Mouse (Mus musculus): ENCODE results near the gene Aff1. TPM values are rescaled to one million over a fixed set of nuclear protein-coding genes. Genes with fewer than 3 reads are reported as not detected.

The Aff1 gene
- polyA plus RNA-seq, 1 experiment from 2014 or later: 13.5 TPM

GRCm38 (mm10) chr5:103846154-103846551 lies 154.0 kb downstream of the Aff1 start:
- H3K27me3 ChIP-seq (ENCODE audit: control insufficient read depth, insufficient read depth, low read length): no peaks in the 10 kb centered on the region
- H3K36me3 ChIP-seq (ENCODE audit: control insufficient read depth, insufficient read depth): peaks cover 47% of the 10 kb centered on the region
- 83% methylated on average over 10 of the region's 10 CpGs for WGBS
- H3K27ac ChIP-seq (ENCODE audit: low read length): no peak overlapping the region
- no peak overlapping the region for H3K4me3 ChIP-seq (ENCODE audit: low read length)
- ATAC-seq (replicated peaks; ENCODE audit: extremely low read depth, insufficient read depth, low FRiP score): no peak
- no peaks in the 10 kb centered on the region for H3K9me3 ChIP-seq (replicated peaks; ENCODE audit: control insufficient read depth, low read length)
- H3K4me1 ChIP-seq (ENCODE audit: control insufficient read depth, insufficient read depth, low read length): no peaks in the 10 kb centered on the region
- H3K9ac ChIP-seq (ENCODE audit: low read length): no peak overlapping the region
- no peak overlapping the region for H3K4me2 ChIP-seq (ENCODE audit: low read depth, low read length)

DNA sequence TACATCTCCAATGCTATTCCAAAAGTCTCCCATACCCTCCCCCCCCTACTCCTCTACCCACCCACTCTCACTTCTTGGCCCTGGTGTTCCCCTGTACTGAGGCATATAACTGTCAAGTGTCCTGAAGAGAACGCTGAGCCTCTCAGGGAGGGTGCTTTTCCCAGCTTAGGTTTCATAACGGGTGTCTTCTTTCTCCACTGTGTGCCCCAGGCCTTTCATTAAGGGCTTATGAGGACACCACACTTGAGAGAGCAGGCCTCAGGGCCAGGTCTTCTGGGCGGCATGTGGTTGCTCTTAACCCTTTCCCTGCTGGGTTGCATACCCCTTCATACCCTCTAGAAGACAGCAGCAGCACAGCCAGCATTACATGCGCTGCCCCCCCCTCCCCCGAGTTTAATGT lies 154.4 kb downstream of the Aff1 start:
- Histone ChIP-seq H3K27me3 (ENCODE audit: control insufficient read depth, insufficient read depth, low read length) (no peaks in the 10 kb centered on the region), H3K9ac (ENCODE audit: low read length) (no peak overlapping the region), H3K9me3 (replicated peaks; ENCODE audit: control insufficient read depth, low read length) (no peaks in the 10 kb centered on the region), H3K4me3 (ENCODE audit: low read length) (no peak overlapping the region), H3K4me2 (ENCODE audit: low read depth, low read length) (no peak overlapping the region), H3K36me3 (ENCODE audit: control insufficient read depth, insufficient read depth) (peaks cover 49% of the 10 kb centered on the region), H3K4me1 (ENCODE audit: control insufficient read depth, insufficient read depth, low read length) (no peaks in the 10 kb centered on the region), H3K27ac (ENCODE audit: low read length) (no peak overlapping the region)
- ATAC-seq (replicated peaks; ENCODE audit: extremely low read depth, insufficient read depth, low FRiP score): no peak
- 63% methylated on average over 5 of the region's 5 CpGs for WGBS

DNA sequence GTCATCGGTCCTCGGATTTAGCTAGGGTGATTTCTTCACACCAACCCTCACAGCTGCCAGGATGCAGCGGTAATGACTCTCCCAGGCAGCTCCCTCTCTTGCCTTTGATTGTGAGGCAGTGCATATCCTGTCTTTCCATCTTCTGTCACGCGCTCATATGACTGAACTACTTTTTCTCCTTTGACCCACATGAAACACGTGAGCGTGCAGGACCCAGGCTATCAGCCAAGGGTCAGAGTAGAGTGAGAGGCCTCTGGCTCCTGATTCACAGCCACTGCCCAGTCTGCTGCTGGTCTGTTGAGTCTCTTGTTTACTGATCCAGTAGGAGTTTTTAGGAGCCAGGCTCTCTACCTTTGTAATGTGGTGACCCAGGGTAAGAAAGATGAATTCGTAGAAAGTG lies 156.4 kb downstream of the Aff1 start:
- H3K4me2 ChIP-seq (ENCODE audit: low read depth, low read length): no peak overlapping the region
- no peak overlapping the region for H3K9ac ChIP-seq (ENCODE audit: low read length)
- H3K9me3 ChIP-seq (replicated peaks; ENCODE audit: control insufficient read depth, low read length): no peaks in the 10 kb centered on the region
- no peak overlapping the region for H3K4me3 ChIP-seq (ENCODE audit: low read length)
- H3K36me3 ChIP-seq (ENCODE audit: control insufficient read depth, insufficient read depth): peaks cover 52% of the 10 kb centered on the region
- no peak overlapping the region for H3K27ac ChIP-seq (ENCODE audit: low read length)
- no peaks in the 10 kb centered on the region for H3K27me3 ChIP-seq (ENCODE audit: control insufficient read depth, insufficient read depth, low read length)
- no peaks in the 10 kb centered on the region for H3K4me1 ChIP-seq (ENCODE audit: control insufficient read depth, insufficient read depth, low read length)
- no peak for ATAC-seq (replicated peaks; ENCODE audit: extremely low read depth, insufficient read depth, low FRiP score)
- 76% methylated on average over 8 of the region's 8 CpGs for WGBS

DNA sequence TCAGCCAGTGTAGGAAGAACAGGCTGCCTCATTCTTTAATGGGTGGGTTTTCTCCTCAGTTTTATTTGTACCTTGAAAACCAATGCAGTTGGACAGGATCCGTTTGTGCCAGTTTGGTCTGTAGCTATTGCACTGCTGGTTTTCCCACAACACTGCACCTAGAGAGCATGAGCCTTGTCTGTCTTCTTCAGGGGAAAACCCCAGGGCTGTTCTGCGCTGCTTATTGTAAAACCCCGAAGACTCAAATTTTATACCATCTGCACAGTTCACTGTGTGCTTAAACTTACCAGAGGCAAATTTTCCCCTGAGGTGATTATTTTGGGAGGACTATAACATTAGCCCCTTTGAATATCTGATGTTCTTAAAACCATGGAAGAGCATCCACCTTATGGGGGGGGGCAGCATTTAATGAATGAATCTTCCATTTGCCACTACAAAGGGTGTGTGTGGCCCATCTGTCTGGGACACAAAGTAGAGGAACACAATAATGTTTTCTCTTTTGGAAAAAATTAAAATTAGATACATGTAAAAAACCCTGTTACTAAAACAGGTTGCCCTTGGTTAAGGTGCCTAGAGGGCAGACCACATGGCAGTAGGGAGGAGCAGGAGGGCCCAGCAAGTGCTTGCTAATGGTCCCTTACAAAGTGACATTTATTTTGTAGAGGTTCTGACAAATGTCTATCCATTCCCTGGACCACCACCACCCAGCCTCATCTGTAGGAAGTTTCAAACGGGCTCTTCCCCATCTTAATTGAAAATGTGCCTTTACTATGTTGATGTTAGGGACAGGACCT lies 160.8 kb downstream of the Aff1 start:
- Histone ChIP-seq H3K27me3 (ENCODE audit: control insufficient read depth, insufficient read depth, low read length) (no peaks in the 10 kb centered on the region), H3K36me3 (ENCODE audit: control insufficient read depth, insufficient read depth) (peaks cover 35% of the 10 kb centered on the region), H3K4me2 (ENCODE audit: low read depth, low read length) (no peak overlapping the region), H3K4me1 (ENCODE audit: control insufficient read depth, insufficient read depth, low read length) (peaks cover 5% of the 10 kb centered on the region), H3K9ac (ENCODE audit: low read length) (no peak overlapping the region), H3K27ac (ENCODE audit: low read length) (no peak overlapping the region), H3K4me3 (ENCODE audit: low read length) (no peak overlapping the region), H3K9me3 (replicated peaks; ENCODE audit: control insufficient read depth, low read length) (no peaks in the 10 kb centered on the region)
- WGBS: 83% methylated on average over 4 of the region's 4 CpGs
- no peak for ATAC-seq (replicated peaks; ENCODE audit: extremely low read depth, insufficient read depth, low FRiP score)

GRCm38 (mm10) chr5:103854041-103854806 lies 162.1 kb downstream of the Aff1 start:
- Histone ChIP-seq H3K4me1 (ENCODE audit: control insufficient read depth, insufficient read depth, low read length) (peaks cover 7% of the 10 kb centered on the region), H3K4me3 (ENCODE audit: low read length) (no peak overlapping the region), H3K27me3 (ENCODE audit: control insufficient read depth, insufficient read depth, low read length) (no peaks in the 10 kb centered on the region), H3K9me3 (replicated peaks; ENCODE audit: control insufficient read depth, low read length) (no peaks in the 10 kb centered on the region), H3K9ac (ENCODE audit: low read length) (no peak overlapping the region), H3K36me3 (ENCODE audit: control insufficient read depth, insufficient read depth) (peaks cover 25% of the 10 kb centered on the region), H3K27ac (ENCODE audit: low read length) (no peak overlapping the region), H3K4me2 (ENCODE audit: low read depth, low read length) (0 out of 2 replicates have a peak overlapping the region, but pooled peaks have one; percentile 10)
- 54% methylated on average over 17 of the region's 17 CpGs for WGBS
- no peak; the same call in 1 of the 2 replicates for ATAC-seq (replicated peaks; ENCODE audit: extremely low read depth, insufficient read depth, low FRiP score)

GRCm38 (mm10) chr5:103854807-103855194 lies 162.6 kb downstream of the Aff1 start:
- Histone ChIP-seq H3K9ac (ENCODE audit: low read length) (no peak overlapping the region), H3K4me1 (ENCODE audit: control insufficient read depth, insufficient read depth, low read length) (peaks cover 7% of the 10 kb centered on the region), H3K9me3 (replicated peaks; ENCODE audit: control insufficient read depth, low read length) (no peaks in the 10 kb centered on the region), H3K27ac (ENCODE audit: low read length) (no peak overlapping the region), H3K36me3 (ENCODE audit: control insufficient read depth, insufficient read depth) (peaks cover 20% of the 10 kb centered on the region), H3K4me2 (ENCODE audit: low read depth, low read length) (no peak overlapping the region), H3K4me3 (ENCODE audit: low read length) (no peak overlapping the region), H3K27me3 (ENCODE audit: control insufficient read depth, insufficient read depth, low read length) (no peaks in the 10 kb centered on the region)
- ATAC-seq (replicated peaks; ENCODE audit: extremely low read depth, insufficient read depth, low FRiP score): no peak
- 90% methylated on average over 5 of the region's 5 CpGs for WGBS

GRCm38 (mm10) chr5:103855483-103856211 lies 163.5 kb downstream of the Aff1 start:
- no peak overlapping the region for H3K4me3 ChIP-seq (ENCODE audit: low read length)
- no peak overlapping the region for H3K9ac ChIP-seq (ENCODE audit: low read length)
- no peaks in the 10 kb centered on the region for H3K9me3 ChIP-seq (replicated peaks; ENCODE audit: control insufficient read depth, low read length)
- H3K36me3 ChIP-seq (ENCODE audit: control insufficient read depth, insufficient read depth): peaks cover 16% of the 10 kb centered on the region
- WGBS: 77% methylated on average over 14 of the region's 14 CpGs
- H3K4me2 ChIP-seq (ENCODE audit: low read depth, low read length): no peak overlapping the region
- no peak overlapping the region for H3K27ac ChIP-seq (ENCODE audit: low read length)
- H3K27me3 ChIP-seq (ENCODE audit: control insufficient read depth, insufficient read depth, low read length): no peaks in the 10 kb centered on the region
- 0 out of 2 replicates have a peak, but pooled peaks have one; percentile 37 for ATAC-seq (replicated peaks; ENCODE audit: extremely low read depth, insufficient read depth, low FRiP score)
- H3K4me1 ChIP-seq (ENCODE audit: control insufficient read depth, insufficient read depth, low read length): peaks cover 7% of the 10 kb centered on the region

DNA sequence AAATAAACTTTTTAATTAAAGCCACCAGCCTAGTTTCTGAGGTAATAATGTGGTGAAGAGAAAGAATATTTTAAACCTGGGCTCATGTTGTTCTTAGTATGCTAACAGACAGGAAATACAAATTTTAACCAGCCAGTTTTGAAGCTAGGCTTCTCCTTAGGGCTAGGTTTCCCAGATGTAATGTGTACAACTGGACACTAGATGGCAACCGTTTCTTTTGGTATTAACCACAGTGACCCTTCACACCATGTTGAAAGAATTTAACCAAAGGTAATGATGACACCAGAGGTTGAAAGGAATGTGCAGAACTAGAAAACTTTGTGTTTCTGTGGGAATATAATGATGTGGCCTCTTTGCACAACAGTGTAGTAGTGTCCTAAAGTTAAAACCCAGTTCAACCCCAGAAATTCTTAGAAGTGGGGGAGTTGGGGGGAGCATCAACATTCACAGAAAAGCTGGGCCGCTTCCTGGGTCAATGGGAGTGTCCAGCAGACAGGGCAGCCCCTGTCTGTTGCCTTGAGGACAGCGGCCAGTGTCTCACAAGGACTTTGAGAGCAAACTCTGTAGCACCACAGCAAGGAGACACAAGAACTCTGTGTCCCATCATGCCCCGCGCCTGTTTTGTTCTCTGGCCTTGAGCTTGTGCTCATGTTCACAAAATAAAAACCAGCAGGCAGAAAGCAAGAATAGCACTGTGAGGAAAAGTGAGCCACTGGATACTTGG lies 164.3 kb downstream of the Aff1 start:
- Histone ChIP-seq H3K9me3 (replicated peaks; ENCODE audit: control insufficient read depth, low read length) (no peaks in the 10 kb centered on the region), H3K4me1 (ENCODE audit: control insufficient read depth, insufficient read depth, low read length) (peaks cover 7% of the 10 kb centered on the region), H3K9ac (ENCODE audit: low read length) (no peak overlapping the region), H3K4me3 (ENCODE audit: low read length) (no peak overlapping the region), H3K4me2 (ENCODE audit: low read depth, low read length) (no peak overlapping the region), H3K27me3 (ENCODE audit: control insufficient read depth, insufficient read depth, low read length) (no peaks in the 10 kb centered on the region), H3K36me3 (ENCODE audit: control insufficient read depth, insufficient read depth) (peaks cover 9% of the 10 kb centered on the region), H3K27ac (ENCODE audit: low read length) (no peak overlapping the region)
- ATAC-seq (replicated peaks; ENCODE audit: extremely low read depth, insufficient read depth, low FRiP score): no peak
- WGBS: 60% methylated on average over 5 of the region's 5 CpGs
